Mouse (Mus musculus): ENCODE measurements around the gene Ntrk2. TPM values are rescaled to one million over a fixed set of nuclear protein-coding genes. Genes with fewer than 3 reads are reported as not detected.
"Not testable (repeated sequence)": the region's sequence is repeated elsewhere in the genome, so short reads cannot be mapped to it uniquely, and the experiment has no call there.

Ntrk2 gene
- polyA plus RNA-seq, 1 experiment from 2014 or later = 6.9 TPM

DNA sequence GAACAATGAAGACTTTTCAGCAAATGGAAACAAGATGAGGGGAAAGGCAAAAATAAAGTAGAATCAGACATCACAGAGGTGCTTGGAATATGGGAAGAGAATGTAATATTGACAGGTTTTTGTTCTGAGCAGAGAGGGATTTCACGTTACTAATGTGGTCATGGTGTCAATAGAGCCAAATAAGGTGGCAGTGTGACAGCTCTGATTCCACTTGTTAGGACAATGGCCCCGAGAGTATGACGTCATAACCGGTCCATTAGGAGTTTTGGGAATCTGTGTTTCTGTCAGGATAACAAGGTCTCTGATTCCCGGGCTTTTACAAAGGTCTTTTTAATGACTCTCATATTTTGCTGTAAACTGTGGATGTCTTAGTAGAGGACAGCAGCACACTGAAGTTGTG is 274.1 kb downstream of the Ntrk2 start:
- WGBS = 87% methylated on average over 5 of the region's 5 CpGs

DNA sequence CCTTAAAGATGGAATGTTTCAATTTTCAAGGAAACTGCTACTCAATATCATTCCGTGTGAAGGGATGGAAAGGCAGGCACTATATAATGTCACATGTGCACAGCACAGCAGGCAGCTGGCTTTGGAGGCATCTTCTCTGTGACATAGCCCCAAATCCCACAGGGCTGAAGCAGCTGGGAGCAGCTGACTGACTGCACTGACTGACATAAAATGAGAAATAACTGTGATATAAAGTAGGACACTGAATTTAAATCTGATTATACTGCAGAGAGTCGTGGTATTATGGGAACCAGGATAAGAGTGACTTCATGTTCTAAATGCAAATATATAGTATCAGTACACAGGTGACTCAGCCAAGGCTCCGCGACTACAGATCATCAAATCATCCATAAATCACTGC is 282.6 kb downstream of the Ntrk2 start:
- H3K27ac ChIP-seq (ENCODE audit: low read length) = no peak overlapping the region
- no peak for ATAC-seq (ENCODE audit: low FRiP score, low TSS enrichment)
- H3K4me1 ChIP-seq (ENCODE audit: insufficient read depth, low read length) = no peaks in the 10 kb centered on the region
- H3K27me3 ChIP-seq (ENCODE audit: insufficient read depth, low read length) = no peaks in the 10 kb centered on the region
- H3K9me3 ChIP-seq (ENCODE audit: low read length) = no peaks in the 10 kb centered on the region
- no peak overlapping the region for H3K4me2 ChIP-seq (replicated peaks; ENCODE audit: low read depth, low read length)
- 77% methylated on average over 4 of the region's 4 CpGs for WGBS
- no peaks in the 10 kb centered on the region for H3K36me3 ChIP-seq (ENCODE audit: insufficient read depth, low read length)
- no peak overlapping the region for H3K4me3 ChIP-seq (ENCODE audit: low read length)
- H3K9ac ChIP-seq (replicated peaks; ENCODE audit: low read length) = no peak overlapping the region

More for the DNA sequence above, 274.1 kb downstream of the Ntrk2 start:
- no peak for ATAC-seq (ENCODE audit: low FRiP score, low TSS enrichment)
- no peak overlapping the region for H3K4me2 ChIP-seq (replicated peaks; ENCODE audit: low read depth, low read length)
- H3K9me3 ChIP-seq (ENCODE audit: low read length) = peaks cover 5% of the 10 kb centered on the region; the same call in 1 of the 2 replicates
- no peak overlapping the region for H3K9ac ChIP-seq (replicated peaks; ENCODE audit: low read length)
- no peak overlapping the region for H3K27ac ChIP-seq (ENCODE audit: low read length)
- no peak overlapping the region for H3K4me3 ChIP-seq (ENCODE audit: low read length)
- no peaks in the 10 kb centered on the region for H3K36me3 ChIP-seq (ENCODE audit: insufficient read depth, low read length)
- no peaks in the 10 kb centered on the region for H3K4me1 ChIP-seq (ENCODE audit: insufficient read depth, low read length)
- H3K27me3 ChIP-seq (ENCODE audit: insufficient read depth, low read length) = no peaks in the 10 kb centered on the region

DNA sequence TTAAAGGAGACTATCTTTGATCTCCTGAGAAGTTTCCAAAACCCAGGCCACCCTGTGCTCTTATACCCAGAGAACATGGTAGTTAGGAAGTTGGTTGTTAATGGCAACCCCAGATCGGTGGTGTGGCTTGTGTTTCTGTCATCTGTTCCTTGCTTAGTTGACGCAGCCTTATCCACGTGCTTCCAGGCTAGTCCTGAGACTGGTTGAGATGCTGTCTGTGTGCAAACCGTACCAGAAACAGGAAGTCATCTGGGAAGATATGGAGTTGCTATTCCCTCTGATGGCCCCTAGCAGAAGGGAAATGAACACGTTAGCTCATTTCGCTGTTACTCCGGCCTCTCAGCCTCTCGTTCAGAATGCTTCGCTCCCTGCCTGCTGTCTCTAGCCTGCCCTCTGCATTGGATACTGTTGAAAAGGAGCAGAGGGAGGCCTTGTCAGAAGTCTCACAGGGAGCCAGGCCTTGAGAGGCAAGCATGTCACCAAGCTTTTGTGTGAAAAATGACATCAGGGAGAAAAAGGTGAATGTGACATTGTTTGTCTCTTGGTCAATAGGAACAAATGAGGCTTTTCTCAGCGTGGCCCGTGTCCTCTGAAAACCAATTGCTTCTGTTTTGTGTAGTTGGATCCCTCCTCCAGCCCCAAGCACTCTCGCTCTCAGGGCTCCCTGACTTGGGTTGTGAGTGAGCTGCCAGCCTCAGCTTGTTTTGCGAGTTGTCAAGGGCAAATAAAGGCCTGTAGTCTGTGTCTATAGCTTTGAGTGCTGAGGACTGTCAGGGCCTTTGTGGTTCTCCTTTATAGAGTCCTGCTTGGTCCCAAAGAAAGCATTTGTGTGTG is 285.0 kb downstream of the Ntrk2 start:
- Histone ChIP-seq H3K4me2 (replicated peaks; ENCODE audit: low read depth, low read length) (no peak overlapping the region), H3K27me3 (ENCODE audit: insufficient read depth, low read length) (no peaks in the 10 kb centered on the region), H3K9ac (replicated peaks; ENCODE audit: low read length) (no peak overlapping the region), H3K9me3 (ENCODE audit: low read length) (no peaks in the 10 kb centered on the region), H3K27ac (ENCODE audit: low read length) (no peak overlapping the region), H3K36me3 (ENCODE audit: insufficient read depth, low read length) (no peaks in the 10 kb centered on the region), H3K4me3 (ENCODE audit: low read length) (no peak overlapping the region), H3K4me1 (ENCODE audit: insufficient read depth, low read length) (0 out of 2 replicates have a peak, but pooled peaks cover 6% of the 10 kb centered on the region)
- 62% methylated on average over 13 of the region's 13 CpGs for WGBS
- ATAC-seq (ENCODE audit: low FRiP score, low TSS enrichment) = no peak

DNA sequence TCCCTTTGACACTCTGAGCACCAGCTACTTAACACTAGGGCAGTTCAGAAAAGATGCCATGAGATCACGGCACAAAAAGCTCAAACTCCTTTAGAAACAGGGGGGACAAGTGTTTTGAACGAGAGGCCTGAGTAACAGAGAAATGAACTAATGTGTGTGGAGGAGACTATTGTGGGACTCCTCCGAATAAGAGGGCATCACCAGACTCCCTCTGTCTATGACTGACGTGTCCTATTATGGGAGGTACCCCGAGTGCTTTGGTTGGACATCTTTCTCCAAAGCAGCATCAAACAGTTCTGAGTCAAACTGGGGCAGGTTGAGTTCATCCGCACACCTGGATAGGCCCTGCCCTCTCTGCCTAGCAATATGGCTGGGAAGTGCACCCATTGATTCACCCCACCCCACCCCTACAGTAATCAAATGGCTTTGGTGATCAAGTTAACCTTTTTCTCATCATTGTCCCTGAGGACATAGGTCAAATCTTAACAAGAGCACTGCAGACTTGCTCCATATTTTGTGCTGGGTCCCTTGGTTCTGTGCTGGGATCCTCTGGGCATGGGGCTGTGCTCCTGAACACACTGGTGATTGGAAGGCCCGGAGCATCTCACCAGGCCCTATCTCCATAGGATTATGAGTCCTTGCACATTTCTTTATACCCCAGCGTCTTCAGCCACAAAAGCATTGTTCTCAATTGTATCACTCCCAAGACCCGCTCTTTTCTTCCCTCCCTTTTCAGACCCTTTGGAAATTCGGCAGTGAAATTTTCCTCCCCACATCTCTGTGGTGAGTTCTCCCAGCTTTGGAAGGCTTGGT is 285.9 kb downstream of the Ntrk2 start:
- H3K9me3 ChIP-seq (ENCODE audit: low read length) = no peaks in the 10 kb centered on the region
- ATAC-seq (ENCODE audit: low FRiP score, low TSS enrichment) = no peak
- H3K4me3 ChIP-seq (ENCODE audit: low read length) = no peak overlapping the region
- 0 out of 2 replicates have a peak, but pooled peaks cover 6% of the 10 kb centered on the region for H3K4me1 ChIP-seq (ENCODE audit: insufficient read depth, low read length)
- no peaks in the 10 kb centered on the region for H3K36me3 ChIP-seq (ENCODE audit: insufficient read depth, low read length)
- H3K4me2 ChIP-seq (replicated peaks; ENCODE audit: low read depth, low read length) = no peak overlapping the region
- no peak overlapping the region for H3K27ac ChIP-seq (ENCODE audit: low read length)
- H3K9ac ChIP-seq (replicated peaks; ENCODE audit: low read length) = no peak overlapping the region
- no peaks in the 10 kb centered on the region for H3K27me3 ChIP-seq (ENCODE audit: insufficient read depth, low read length)
- WGBS = 65% methylated on average over 10 of the region's 10 CpGs

DNA sequence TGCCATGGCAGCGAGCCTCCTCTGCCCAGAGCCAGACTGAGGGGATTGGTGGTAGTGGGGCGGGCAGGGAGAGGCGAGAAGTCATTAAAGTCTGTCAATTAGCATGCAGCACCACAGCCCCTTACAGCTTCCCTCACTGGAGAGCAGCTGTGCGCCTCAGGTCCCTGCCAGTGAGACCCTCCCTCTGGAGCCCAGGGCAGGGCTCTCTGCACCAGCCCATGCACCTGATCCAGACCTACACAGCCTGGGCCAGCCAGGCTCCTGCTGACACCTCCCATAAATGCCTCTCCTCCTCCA is 286.4 kb downstream of the Ntrk2 start:
- H3K36me3 ChIP-seq (ENCODE audit: insufficient read depth, low read length) = no peaks in the 10 kb centered on the region
- no peak overlapping the region for H3K27ac ChIP-seq (ENCODE audit: low read length)
- H3K9me3 ChIP-seq (ENCODE audit: low read length) = no peaks in the 10 kb centered on the region
- H3K4me3 ChIP-seq (ENCODE audit: low read length) = no peak overlapping the region
- no peaks in the 10 kb centered on the region for H3K27me3 ChIP-seq (ENCODE audit: insufficient read depth, low read length)
- WGBS = 19% methylated on average over 4 of the region's 4 CpGs
- 0 out of 2 replicates have a peak, but pooled peaks cover 7% of the 10 kb centered on the region for H3K4me1 ChIP-seq (ENCODE audit: insufficient read depth, low read length)
- H3K9ac ChIP-seq (replicated peaks; ENCODE audit: low read length) = no peak overlapping the region
- no peak overlapping the region for H3K4me2 ChIP-seq (replicated peaks; ENCODE audit: low read depth, low read length)
- 0 out of 2 replicates have a peak, but pooled peaks have one; percentile 35 for ATAC-seq (ENCODE audit: low FRiP score, low TSS enrichment)

DNA sequence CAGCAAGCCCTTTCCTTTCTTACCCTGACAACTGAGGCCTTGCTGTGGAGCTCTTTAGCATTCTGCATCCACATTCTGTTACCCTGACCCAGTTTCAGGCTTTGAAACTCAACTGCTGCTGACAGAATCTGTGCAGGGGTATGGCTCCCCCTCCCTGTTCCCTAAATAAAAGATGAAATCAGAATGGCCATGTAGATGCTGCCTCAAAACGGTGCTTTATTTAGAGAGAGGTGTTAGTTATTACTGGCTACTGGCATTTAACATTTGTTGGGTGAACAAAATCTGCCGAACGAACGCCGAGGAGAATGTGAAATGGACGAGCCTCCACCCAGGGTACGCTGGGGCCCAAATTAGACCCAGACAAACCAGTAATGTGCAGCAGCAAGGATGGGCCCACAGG is 288.4 kb downstream of the Ntrk2 start:
- Histone ChIP-seq H3K36me3 (ENCODE audit: insufficient read depth, low read length) (no peaks in the 10 kb centered on the region), H3K27ac (ENCODE audit: low read length) (no peak overlapping the region), H3K4me3 (ENCODE audit: low read length) (no peak overlapping the region), H3K4me1 (ENCODE audit: insufficient read depth, low read length) (0 out of 2 replicates have a peak, but pooled peaks cover 11% of the 10 kb centered on the region), H3K9ac (replicated peaks; ENCODE audit: low read length) (no peak overlapping the region), H3K27me3 (ENCODE audit: insufficient read depth, low read length) (no peaks in the 10 kb centered on the region), H3K4me2 (replicated peaks; ENCODE audit: low read depth, low read length) (no peak overlapping the region), H3K9me3 (ENCODE audit: low read length) (no peaks in the 10 kb centered on the region)
- WGBS = 90% methylated on average over 7 of the region's 7 CpGs
- ATAC-seq (ENCODE audit: low FRiP score, low TSS enrichment) = no peak

DNA sequence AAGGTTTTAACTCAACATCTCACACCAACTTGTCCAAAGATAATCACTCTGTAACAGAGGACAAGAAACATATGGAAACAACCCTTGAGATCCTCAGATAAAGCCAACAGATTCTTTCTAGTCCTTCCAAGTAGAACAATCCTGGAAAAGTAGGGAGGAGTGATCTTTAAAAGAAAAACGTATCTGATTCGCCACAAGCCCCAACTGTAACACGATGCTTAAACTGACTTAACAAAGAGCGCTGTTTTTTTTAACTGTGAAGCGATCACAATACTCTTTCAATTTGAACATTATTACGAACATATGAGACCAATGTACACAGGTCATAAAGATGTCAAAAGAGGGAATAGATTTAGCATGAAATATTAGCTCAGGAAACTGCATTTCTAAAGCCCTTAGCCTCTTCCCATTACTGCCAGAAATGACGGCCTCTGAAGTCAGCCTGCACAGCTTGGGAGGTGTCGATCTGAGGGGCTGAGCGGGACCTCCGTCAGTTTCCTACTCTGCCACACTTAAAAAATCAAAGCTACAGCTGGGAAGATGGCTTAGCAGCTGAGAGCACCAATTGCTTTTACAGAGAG is 289.5 kb downstream of the Ntrk2 start:
- H3K36me3 ChIP-seq (ENCODE audit: insufficient read depth, low read length) = no peaks in the 10 kb centered on the region
- no peak overlapping the region for H3K9ac ChIP-seq (replicated peaks; ENCODE audit: low read length)
- 0 out of 2 replicates have a peak, but pooled peaks cover 11% of the 10 kb centered on the region for H3K4me1 ChIP-seq (ENCODE audit: insufficient read depth, low read length)
- H3K27ac ChIP-seq (ENCODE audit: low read length) = peak overlapping the region; percentile 59
- no peaks in the 10 kb centered on the region for H3K27me3 ChIP-seq (ENCODE audit: insufficient read depth, low read length)
- H3K9me3 ChIP-seq (ENCODE audit: low read length) = no peaks in the 10 kb centered on the region
- 6% methylated on average over 10 of the region's 10 CpGs for WGBS
- H3K4me3 ChIP-seq (ENCODE audit: low read length) = no peak overlapping the region
- peak; percentile 60; the same call in 1 of the 2 replicates for ATAC-seq (ENCODE audit: low FRiP score, low TSS enrichment)
- peak overlapping the region; percentile 5; the same call in 1 of the 2 replicates for H3K4me2 ChIP-seq (replicated peaks; ENCODE audit: low read depth, low read length)

DNA sequence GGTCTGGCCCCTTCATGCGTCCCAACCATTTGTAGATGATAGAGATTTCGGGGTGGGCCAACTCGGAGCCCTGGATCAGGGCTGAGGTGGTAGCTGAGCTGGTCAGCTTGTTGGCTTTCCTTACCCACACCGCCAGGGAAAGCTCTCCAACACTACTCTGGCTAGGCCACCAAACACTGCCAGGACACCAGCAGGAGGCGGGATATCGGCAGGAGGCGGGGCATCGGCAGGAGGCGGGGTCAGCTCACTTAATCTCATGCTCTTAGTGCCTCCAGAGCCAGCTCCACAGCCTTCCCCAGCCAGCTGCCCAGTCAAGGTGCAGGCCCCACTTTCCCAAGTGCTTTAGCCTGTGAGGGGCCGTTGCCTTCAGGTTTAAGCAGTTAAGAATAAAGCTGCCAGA is 293.7 kb downstream of the Ntrk2 start:
- Histone ChIP-seq H3K9ac (replicated peaks; ENCODE audit: low read length) (no peak overlapping the region), H3K4me2 (replicated peaks; ENCODE audit: low read depth, low read length) (no peak overlapping the region), H3K4me3 (ENCODE audit: low read length) (no peak overlapping the region), H3K27ac (ENCODE audit: low read length) (no peak overlapping the region), H3K4me1 (ENCODE audit: insufficient read depth, low read length) (0 out of 2 replicates have a peak, but pooled peaks cover 11% of the 10 kb centered on the region), H3K9me3 (ENCODE audit: low read length) (no peaks in the 10 kb centered on the region), H3K27me3 (ENCODE audit: insufficient read depth, low read length) (no peaks in the 10 kb centered on the region), H3K36me3 (ENCODE audit: insufficient read depth, low read length) (no peaks in the 10 kb centered on the region)
- whole genome bisulfite sequencing = 59% methylated on average over 10 of the region's 10 CpGs
- no peak for ATAC-seq (ENCODE audit: low FRiP score, low TSS enrichment)

DNA sequence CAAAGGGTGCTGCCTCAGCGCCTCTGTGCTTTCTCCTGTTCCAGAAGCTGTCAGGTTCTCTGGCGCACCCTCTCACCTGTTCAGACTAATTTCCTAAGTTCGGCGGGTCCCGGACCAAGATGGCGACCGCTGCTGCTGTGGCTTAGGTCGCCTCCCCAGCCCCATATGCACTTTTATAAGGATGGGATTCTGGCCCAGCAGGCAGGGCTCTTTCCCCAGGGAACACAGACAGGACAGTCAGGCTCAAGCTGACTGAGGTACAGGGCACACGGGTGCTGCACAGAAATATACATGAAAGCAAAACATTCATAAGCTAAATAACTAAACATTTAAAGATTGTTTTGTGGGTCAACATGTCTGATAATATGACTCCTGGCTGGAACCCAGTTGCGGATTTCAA is 301.4 kb downstream of the Ntrk2 start:
- H3K4me2 ChIP-seq (replicated peaks; ENCODE audit: low read depth, low read length); ATAC-seq (ENCODE audit: low FRiP score, low TSS enrichment); H3K4me3 ChIP-seq (ENCODE audit: low read length); H3K27ac ChIP-seq (ENCODE audit: low read length); H3K4me1 ChIP-seq (ENCODE audit: insufficient read depth, low read length); H3K27me3 ChIP-seq (ENCODE audit: insufficient read depth, low read length); H3K36me3 ChIP-seq (ENCODE audit: insufficient read depth, low read length); H3K9ac ChIP-seq (replicated peaks; ENCODE audit: low read length); H3K9me3 ChIP-seq (ENCODE audit: low read length): not testable (repeated sequence)
- 89% methylated on average over 10 of the region's 10 CpGs for WGBS

All from kidney, embryonic 16.5 days (tissue).